Mouse (Mus musculus) intestine, postnatal 0 days (tissue): ENCODE measurements around the gene Krtap4-1. TPM values are rescaled to one million over a fixed set of nuclear protein-coding genes. Genes with fewer than 3 reads are reported as not detected.
"Not testable (repeated sequence)": the region's sequence is repeated elsewhere in the genome, so short reads cannot be mapped to it uniquely, and the experiment has no call there.

Source experiments
- ATAC-seq: fragments of 200-750 bp; cut with Nextera tagmentation; 2 replicates; pipeline ENCODE4 v1.8.0; 2017; ENCODE audit warnings: mild to moderate bottlenecking, moderate TSS enrichment, moderate library complexity
- H3K27ac ChIP-seq: fragments of 300-500 bp; sonication (generic); 2 replicates; pipeline ENCODE4 v1.5.1; 2014; ENCODE audit warnings: mild to moderate bottlenecking, low read depth, low read length, moderate library complexity
- H3K27me3 ChIP-seq: fragments of 300-500 bp; sonication (generic); replicated peaks from 2 replicates; pipeline ENCODE4 v1.6.1; 2014; ENCODE audit warnings: low read length, mixed read lengths; ENCODE audit not compliant: control insufficient read depth, insufficient read depth
- H3K36me3 ChIP-seq: fragments of 300-500 bp; sonication (generic); 2 replicates; pipeline ENCODE4 v1.6.1; 2014; ENCODE audit warnings: mild to moderate bottlenecking, moderate library complexity; ENCODE audit not compliant: control insufficient read depth, insufficient read depth
- H3K4me1 ChIP-seq: fragments of 300-500 bp; sonication (generic); replicated peaks from 2 replicates; pipeline ENCODE4 v1.6.1; 2014; ENCODE audit warnings: antibody characterized with exemption, low read length, mixed read lengths; ENCODE audit not compliant: control insufficient read depth, insufficient read depth
- H3K4me2 ChIP-seq: fragments of 300-500 bp; sonication (generic); replicated peaks from 2 replicates; pipeline ENCODE4 v1.6.1; 2014; ENCODE audit warnings: low read depth, mild to moderate bottlenecking, moderate library complexity
- H3K4me3 ChIP-seq: fragments of 300-500 bp; sonication (generic); 2 replicates; pipeline ENCODE4 v1.5.1; 2014; ENCODE audit warnings: low read depth, low read length
- H3K9ac ChIP-seq: fragments of 300-500 bp; sonication (generic); 2 replicates; pipeline ENCODE4 v1.6.1; 2014; ENCODE audit warnings: mild to moderate bottlenecking, low read depth, low read length
- H3K9me3 ChIP-seq: fragments of 300-500 bp; sonication (generic); 2 replicates; pipeline ENCODE4 v1.6.1; 2016; ENCODE audit warnings: mixed run types; ENCODE audit not compliant: control insufficient read depth
- CTCF ChIP-seq: sonication (generic); IDR thresholded peaks from 2 replicates; pipeline ENCODE4 v1.5.1; 2016; ENCODE audit warnings: low read depth, mild to moderate bottlenecking, control low read depth, antibody characterized with exemption, moderate library complexity
- WGBS: fragments of 180-500 bp; shearing (Covaris S2); extraction: QIAGEN DNeasy Blood & Tissue Kit; methylation state at CpG from one replicate; pipeline ENCODE4 v1.1.7; 2014; 5-methylcytosine and 5-hydroxymethylcytosine counted together
- polyA plus RNA-seq: library from polyadenylated mRNA; unstranded; fragments of >200 nt; fragmentation: Nextera tagmentation; extraction: Ambion mirVana; gene quantifications from 2 replicates; pipeline ENCODE4 v1.2.1, GENCODE M21; 2015

Krtap4-1 gene
- polyA plus RNA-seq, 1 experiment from 2014 or later = not detected

DNA sequence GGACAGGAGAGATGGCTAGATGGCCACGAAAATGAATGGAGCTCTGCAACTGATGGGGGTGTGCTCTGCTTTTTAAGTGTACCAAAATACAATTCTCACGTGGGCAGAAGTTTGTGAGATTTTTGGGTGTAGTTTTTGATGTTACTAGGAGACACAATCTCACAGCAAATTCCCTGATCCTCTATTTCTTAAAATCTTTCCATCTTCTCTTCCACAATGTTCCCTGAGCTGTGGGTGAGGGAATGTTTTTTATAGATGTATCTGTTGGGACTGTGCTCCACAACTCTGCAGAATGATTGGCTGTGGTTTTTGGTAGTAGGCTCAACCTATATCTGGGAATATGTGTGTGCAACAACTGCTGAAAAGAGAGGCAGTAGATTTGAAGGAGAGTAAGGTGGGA, 5.3 kb upstream of the Krtap4-1 start:
- Histone ChIP-seq H3K27me3 (no peaks in the 10 kb centered on the region), H3K4me2 (no peak overlapping the region), H3K27ac (no peak overlapping the region), H3K4me1 (no peaks in the 10 kb centered on the region), H3K36me3 (no peaks in the 10 kb centered on the region), H3K9ac (no peak overlapping the region), H3K4me3 (no peak overlapping the region), H3K9me3 (no peaks in the 10 kb centered on the region)
- 78% methylated on average over 2 of the region's 2 CpGs for WGBS
- no peak for ATAC-seq
- TF ChIP-seq CTCF = no peak

DNA sequence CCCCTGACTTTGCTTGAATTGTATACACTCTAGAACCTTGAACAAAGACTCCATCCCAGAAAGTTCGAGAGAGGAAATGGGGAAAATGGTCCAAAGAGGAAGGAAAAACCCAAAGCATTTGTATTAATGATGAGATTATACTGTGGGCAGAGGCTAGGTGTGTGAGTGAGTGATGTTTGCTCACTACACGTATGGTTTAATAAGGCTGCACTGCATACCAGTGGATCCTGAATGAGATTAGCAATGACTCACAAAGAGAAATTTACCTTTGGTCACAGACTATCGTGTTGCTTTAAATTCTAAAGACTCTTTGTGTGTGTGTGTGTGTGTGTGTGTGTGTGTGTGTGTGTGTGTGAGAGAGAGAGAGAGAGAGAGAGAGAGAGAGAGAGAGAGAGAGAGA, 2.9 kb upstream of the Krtap4-1 start:
- ATAC-seq = no peak
- no peak for TF ChIP-seq CTCF
- H3K36me3 ChIP-seq = no peaks in the 10 kb centered on the region

DNA sequence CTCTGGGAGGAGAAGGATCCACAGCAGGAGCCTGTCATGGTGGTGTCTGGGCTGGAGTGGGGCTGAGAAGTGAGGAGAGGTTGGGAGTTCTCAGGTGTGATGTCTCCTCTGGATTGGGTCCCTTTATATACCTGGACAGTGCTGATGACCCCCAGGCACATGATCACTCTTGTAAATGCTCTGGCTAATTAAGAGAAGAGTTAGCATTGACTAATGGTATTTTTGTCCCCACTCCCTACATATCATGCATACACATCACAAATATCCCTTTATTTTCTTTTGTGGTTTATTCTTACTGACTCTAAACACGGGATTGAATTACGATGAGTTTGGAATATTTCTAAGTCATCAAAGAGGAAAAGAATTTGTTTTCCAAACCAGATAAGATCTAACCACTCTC, 7.7 kb downstream of the Krtap4-1 start, which contains the start of gene Gm11562:
Gm11562 (minus strand) TSS at position 101 of the 400 bp plus-strand sequence.
- H3K36me3 ChIP-seq = no peaks in the 10 kb centered on the region
- H3K4me2 ChIP-seq = no peak within 1 kb of the TSS
- no peak within 1 kb of the TSS for H3K27ac ChIP-seq
- no peaks in the 10 kb centered on the region for H3K4me1 ChIP-seq
- WGBS = 81% methylated on average over 2 of the region's 2 CpGs
- no peaks in the 10 kb centered on the region for H3K9me3 ChIP-seq
- no peak for TF ChIP-seq CTCF
- no peak within 1 kb of the TSS for H3K4me3 ChIP-seq
- H3K27me3 ChIP-seq = no peaks in the 10 kb centered on the region
- ATAC-seq = no peak
- no peak within 1 kb of the TSS for H3K9ac ChIP-seq

More for the DNA sequence above, 2.9 kb upstream of the Krtap4-1 start:
- 37% methylated on average over 3 of the region's 3 CpGs for WGBS
- H3K9me3 ChIP-seq = no peaks in the 10 kb centered on the region
- no peak overlapping the region for H3K4me3 ChIP-seq
- H3K4me2 ChIP-seq = no peak overlapping the region
- no peaks in the 10 kb centered on the region for H3K4me1 ChIP-seq
- no peaks in the 10 kb centered on the region for H3K27me3 ChIP-seq
- H3K27ac ChIP-seq = no peak overlapping the region
- H3K9ac ChIP-seq = no peak overlapping the region

DNA sequence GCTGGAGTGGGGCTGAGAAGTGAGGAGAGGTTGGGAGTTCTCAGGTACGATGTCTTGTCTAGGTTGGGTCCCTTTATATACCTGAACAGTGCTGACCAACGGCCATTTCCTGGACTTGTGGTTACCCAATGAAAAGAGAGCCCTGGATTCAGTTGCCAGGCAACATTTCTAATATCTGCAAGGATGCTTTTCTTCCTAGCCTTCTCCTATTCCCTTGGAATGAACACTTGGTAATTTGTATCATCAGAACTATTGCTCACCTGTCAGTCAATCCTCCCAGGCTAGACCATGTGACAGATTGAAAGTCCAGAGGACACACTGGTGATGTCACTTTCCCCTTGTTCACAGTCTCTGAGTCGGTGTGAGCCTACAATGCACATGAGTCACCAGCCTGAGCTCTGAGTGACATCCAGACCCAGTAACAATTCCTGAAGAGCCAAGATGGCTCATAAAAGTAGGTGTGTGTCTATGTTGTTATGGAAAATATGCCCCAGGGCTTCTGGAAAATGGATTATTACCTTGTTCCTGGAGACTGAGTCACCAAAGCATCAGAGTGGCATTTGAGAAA, 13.2 kb downstream of the Krtap4-1 start, which contains the start of gene Krtap2-4:
Krtap2-4 (minus strand) TSS at position 51 of the 568 bp plus-strand sequence.
- peak; percentile 85 for ATAC-seq

DNA sequence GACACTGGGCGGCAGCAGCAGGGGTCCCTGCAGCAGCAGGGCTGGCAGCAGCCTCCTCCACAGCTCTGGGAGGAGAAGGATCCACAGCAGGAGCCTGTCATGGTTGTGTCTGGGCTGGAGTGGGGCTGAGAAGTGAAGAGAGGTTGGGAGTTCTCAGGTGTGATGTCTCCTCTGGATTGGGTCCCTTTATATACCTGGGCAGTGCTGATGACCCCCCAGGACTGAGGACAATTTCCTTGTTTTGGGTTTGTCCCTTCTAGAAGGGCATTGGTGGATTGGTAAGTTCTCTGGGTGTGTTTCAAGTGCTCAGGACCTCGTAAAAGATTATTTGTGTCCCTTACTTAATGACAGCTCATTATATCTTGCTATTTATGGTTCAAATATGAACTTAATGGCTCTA, 17.9 kb downstream of the Krtap4-1 start, which contains the start of gene Gm11937:
Gm11937 (minus strand) TSS at position 101 of the 400 bp plus-strand sequence.
- not testable (repeated sequence) for H3K9ac ChIP-seq, H3K36me3 ChIP-seq, H3K4me2 ChIP-seq, H3K27ac ChIP-seq, ATAC-seq, H3K4me1 ChIP-seq, H3K27me3 ChIP-seq, H3K9me3 ChIP-seq, H3K4me3 ChIP-seq
- 39% methylated on average over 1 of the region's 2 CpGs for WGBS

More for the DNA sequence above, 13.2 kb downstream of the Krtap4-1 start, which contains the start of gene Krtap2-4:
- Histone ChIP-seq H3K4me3 (no peak within 1 kb of the TSS), H3K4me1 (no peaks in the 10 kb centered on the region), H3K27ac (no peak within 1 kb of the TSS), H3K36me3 (no peaks in the 10 kb centered on the region), H3K4me2 (no peak within 1 kb of the TSS), H3K9ac (no peak within 1 kb of the TSS), H3K9me3 (no peaks in the 10 kb centered on the region), H3K27me3 (no peaks in the 10 kb centered on the region)
- no peak for TF ChIP-seq CTCF
- WGBS = 47% methylated on average over 3 of the region's 3 CpGs

DNA sequence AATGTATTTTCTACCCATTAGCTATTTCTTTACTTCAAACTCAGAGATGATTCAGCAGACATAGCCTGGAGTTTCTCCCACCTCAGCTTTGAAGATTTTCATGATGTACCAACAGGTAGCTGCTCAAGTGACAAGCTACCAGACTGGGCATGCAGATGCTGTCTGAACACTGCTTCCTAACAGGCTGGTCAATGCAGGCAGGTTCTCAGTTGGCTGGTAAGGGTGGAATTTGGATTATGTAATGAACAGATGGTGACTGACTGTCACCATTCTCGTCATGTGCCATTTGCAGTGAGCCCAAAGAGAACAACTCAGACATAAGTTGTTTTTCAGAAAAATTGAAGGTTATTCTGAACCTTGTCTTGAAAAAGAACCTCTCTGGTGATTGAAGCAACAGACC, 18.9 kb downstream of the Krtap4-1 start:
- no peak for TF ChIP-seq CTCF
- no peak overlapping the region for H3K9ac ChIP-seq
- H3K27me3 ChIP-seq = no peaks in the 10 kb centered on the region
- H3K4me3 ChIP-seq = no peak overlapping the region
- 71% methylated on average over 1 of the region's 1 CpGs for WGBS
- no peaks in the 10 kb centered on the region for H3K4me1 ChIP-seq
- no peaks in the 10 kb centered on the region for H3K9me3 ChIP-seq
- no peak overlapping the region for H3K27ac ChIP-seq
- no peak for ATAC-seq
- no peak overlapping the region for H3K4me2 ChIP-seq
- no peaks in the 10 kb centered on the region for H3K36me3 ChIP-seq

DNA sequence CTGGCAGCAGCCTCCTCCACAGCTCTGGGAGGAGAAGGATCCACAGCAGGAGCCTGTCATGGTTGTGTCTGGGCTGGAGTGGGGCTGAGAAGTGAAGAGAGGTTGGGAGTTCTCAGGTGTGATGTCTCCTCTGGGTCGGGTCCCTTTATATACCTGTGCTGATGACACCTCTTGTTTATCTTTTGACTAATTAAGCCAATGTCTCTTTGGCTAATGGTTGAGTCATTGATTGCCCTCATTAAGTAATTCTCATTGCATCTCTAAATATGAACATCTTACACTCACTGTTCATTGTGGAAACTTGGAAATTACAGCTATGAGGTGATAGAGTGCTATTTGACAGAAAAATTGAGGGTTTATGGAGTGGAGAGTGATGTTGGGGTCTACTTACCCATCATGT, 24.8 kb downstream of the Krtap4-1 start, which contains the start of gene Gm11938:
Gm11938 (minus strand) TSS at position 101 of the 400 bp plus-strand sequence.
- WGBS = 46% methylated on average over 1 of the region's 1 CpGs

DNA sequence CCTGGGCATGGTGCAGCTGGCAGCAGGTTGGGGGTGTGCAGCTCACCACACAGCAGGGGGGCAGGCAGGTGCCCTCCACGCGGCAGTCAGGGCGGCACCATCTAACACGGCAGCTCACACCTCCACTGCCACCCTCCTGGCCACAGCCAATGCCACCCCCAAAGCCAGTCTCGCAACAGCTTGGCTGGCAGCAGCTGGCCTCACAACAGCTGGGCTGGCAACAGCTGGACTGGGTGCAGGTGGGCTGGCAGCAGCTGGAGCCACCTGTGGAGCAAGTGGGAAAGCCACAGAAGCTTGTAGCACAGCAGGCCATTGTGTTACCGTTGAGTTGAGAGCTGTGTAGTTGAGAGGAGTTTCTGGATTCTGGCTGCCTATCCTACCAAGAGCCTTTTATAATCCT, 30.3 kb downstream of the Krtap4-1 start, which contains the start of gene Krtap9-3:
Krtap9-3 (minus strand) TSS at position 364 of the 400 bp plus-strand sequence.
- H3K27me3 ChIP-seq, ATAC-seq: not testable (repeated sequence)

More for the DNA sequence above, 24.8 kb downstream of the Krtap4-1 start, which contains the start of gene Gm11938:
- H3K36me3 ChIP-seq, H3K4me3 ChIP-seq, ATAC-seq, H3K27ac ChIP-seq, H3K27me3 ChIP-seq, H3K9ac ChIP-seq, H3K4me1 ChIP-seq, H3K4me2 ChIP-seq, H3K9me3 ChIP-seq: not testable (repeated sequence)

More for the DNA sequence above, 30.3 kb downstream of the Krtap4-1 start, which contains the start of gene Krtap9-3:
- H3K9ac ChIP-seq, H3K4me1 ChIP-seq, H3K27ac ChIP-seq, H3K4me2 ChIP-seq, H3K36me3 ChIP-seq, H3K4me3 ChIP-seq, H3K9me3 ChIP-seq: not testable (repeated sequence)
- WGBS = 84% methylated on average over 6 of the region's 6 CpGs
